Mouse (Mus musculus): Measurements from ENCODE around the gene Gabrg3. TPM values are rescaled to one million over a fixed set of nuclear protein-coding genes. Genes with fewer than 3 reads are reported as not detected.

Gabrg3 gene
- total RNA-seq, 1 experiment, result 0.27 TPM

DNA sequence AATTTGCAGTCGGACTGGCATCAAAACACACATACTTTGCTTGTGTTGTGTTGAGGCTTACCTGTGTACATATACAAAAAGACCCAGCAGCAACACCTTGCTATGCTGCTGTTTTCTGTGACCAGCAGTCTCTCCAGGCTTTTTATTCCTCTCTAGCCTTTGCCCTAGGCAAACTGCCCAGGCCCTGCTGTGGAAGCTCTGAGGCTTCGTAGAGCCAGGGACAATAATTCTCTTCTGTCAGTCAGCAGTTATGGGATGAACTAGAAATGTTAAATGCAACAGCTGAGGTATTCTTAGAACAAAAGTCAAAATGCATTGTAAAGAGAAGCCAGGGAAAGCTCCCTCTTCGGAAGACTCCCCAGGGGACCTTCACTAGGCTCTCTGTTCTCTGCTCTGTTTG, 220.1 kb downstream of the Gabrg3 start:
- no peak overlapping the region for H3K27ac ChIP-seq (ENCODE audit: insufficient read depth, low read depth, low read length, poor library complexity, severe bottlenecking)
- H3K9me3 ChIP-seq (ENCODE audit: control insufficient read depth, insufficient read depth, low read depth, low read length), result no peaks in the 10 kb centered on the region
- H3K36me3 ChIP-seq (ENCODE audit: control insufficient read depth, insufficient read depth, low read length, poor library complexity, severe bottlenecking), result no peaks in the 10 kb centered on the region
- peaks cover 0 to 4% of the 10 kb centered on the region in 2 experiments; a peak in 1 of 4 replicates for H3K4me1 ChIP-seq (ENCODE audit: control insufficient read depth in 2 of 2, insufficient read depth in 2 of 2, low read length in 2 of 2, poor library complexity in 1 of 2)
- no peak overlapping the region for H3K4me3 ChIP-seq (ENCODE audit: insufficient read depth in 1 of 2, low read depth in 1 of 2, low read length in 2 of 2, poor library complexity in 1 of 2, severe bottlenecking in 1 of 2)
- no peak for TF ChIP-seq ZC3H11A (IDR thresholded peaks at IDR 0.05; ENCODE audit: borderline replicate concordance, low read depth, low read length)
- no peak for TF ChIP-seq CHD2 (IDR thresholded peaks at IDR 0.05; ENCODE audit: low read depth, low read length)
- no peak for TF ChIP-seq HCFC1 (IDR thresholded peaks at IDR 0.05; ENCODE audit: borderline replicate concordance, insufficient read depth, low read length)
- no peak for TF ChIP-seq ZNF384 (IDR thresholded peaks at IDR 0.05; ENCODE audit: low read depth, low read length)
- TF ChIP-seq MAFK (IDR thresholded peaks at IDR 0.05; ENCODE audit: insufficient read depth, low read depth, low read length), result no peak
- in situ Hi-C loops (cut with MboI; ENCODE audit: low sequenced_read_pairs in 2 of 2, unreplicated experiment in 2 of 2), result no loop called here
- DNase-seq (ENCODE audit: low read depth, low spot score), result no peak
- no peak overlapping the region for H3K9ac ChIP-seq (ENCODE audit: insufficient read depth, low read depth, low read length, poor library complexity, severe bottlenecking)

DNA sequence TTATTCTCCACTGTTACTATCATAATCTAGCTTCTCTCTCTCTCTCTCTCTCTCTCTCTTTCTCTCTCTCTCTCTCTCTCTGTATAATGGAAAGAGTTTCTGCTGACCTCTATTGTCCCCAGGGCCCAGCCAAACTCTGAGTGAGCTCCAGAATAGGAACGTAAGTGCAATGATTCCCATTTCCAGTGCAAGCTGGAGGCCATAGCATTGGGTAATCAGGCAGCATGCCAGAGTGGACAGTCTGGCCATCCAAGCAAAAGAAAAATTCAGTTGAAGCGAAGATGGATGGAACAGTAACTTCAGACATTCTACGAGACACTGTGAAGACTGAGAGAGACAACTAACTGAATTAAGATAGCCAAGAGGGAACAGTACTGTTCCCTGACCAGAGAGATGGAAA, 228.8 kb downstream of the Gabrg3 start:
- Histone ChIP-seq H3K4me3 (ENCODE audit: insufficient read depth in 1 of 2, low read depth in 1 of 2, low read length in 2 of 2, poor library complexity in 1 of 2, severe bottlenecking in 1 of 2) (no peak overlapping the region), H3K4me1 (ENCODE audit: control insufficient read depth in 2 of 2, insufficient read depth in 2 of 2, low read length in 2 of 2, poor library complexity in 1 of 2) (no peaks in the 10 kb centered on the region), H3K9ac (ENCODE audit: insufficient read depth, low read depth, low read length, poor library complexity, severe bottlenecking) (no peak overlapping the region), H3K36me3 (ENCODE audit: control insufficient read depth, insufficient read depth, low read length, poor library complexity, severe bottlenecking) (no peaks in the 10 kb centered on the region), H3K9me3 (ENCODE audit: control insufficient read depth, insufficient read depth, low read depth, low read length) (no peaks in the 10 kb centered on the region), H3K27ac (ENCODE audit: insufficient read depth, low read depth, low read length, poor library complexity, severe bottlenecking) (no peak overlapping the region)
- no peak for DNase-seq (ENCODE audit: low read depth, low spot score)
- in situ Hi-C loops (cut with MboI; ENCODE audit: low sequenced_read_pairs in 2 of 2, unreplicated experiment in 2 of 2), result no loop called here
- TF ChIP-seq HCFC1 (IDR thresholded peaks at IDR 0.05; ENCODE audit: borderline replicate concordance, insufficient read depth, low read length) (no peak), MAFK (IDR thresholded peaks at IDR 0.05; ENCODE audit: insufficient read depth, low read depth, low read length) (no peak), ZC3H11A (IDR thresholded peaks at IDR 0.05; ENCODE audit: borderline replicate concordance, low read depth, low read length) (no peak), ZNF384 (IDR thresholded peaks at IDR 0.05; ENCODE audit: low read depth, low read length) (no peak), CHD2 (IDR thresholded peaks at IDR 0.05; ENCODE audit: low read depth, low read length) (no peak)

DNA sequence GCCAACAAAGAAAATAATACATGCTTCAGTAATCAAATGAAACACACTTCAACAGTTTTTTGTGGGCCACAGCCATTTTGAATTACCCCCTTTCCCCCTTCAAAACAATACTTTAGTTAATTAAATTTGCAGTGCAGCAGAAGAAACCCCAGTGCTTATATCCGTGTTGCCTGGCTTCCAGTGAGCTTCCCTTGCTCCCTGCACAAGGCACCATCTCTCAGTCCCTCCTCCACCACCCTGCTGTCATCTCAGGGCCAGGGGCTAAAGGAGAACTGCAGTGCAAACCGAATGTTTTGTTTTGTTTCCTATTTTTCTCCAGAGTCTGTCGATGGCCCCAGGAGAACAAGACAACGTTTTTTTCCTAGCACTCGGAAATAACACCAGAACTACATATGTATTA, 233.2 kb downstream of the Gabrg3 start:
- no peak overlapping the region for H3K4me3 ChIP-seq (ENCODE audit: insufficient read depth in 1 of 2, low read depth in 1 of 2, low read length in 2 of 2, poor library complexity in 1 of 2, severe bottlenecking in 1 of 2)
- DNase-seq (ENCODE audit: low read depth, low spot score), result no peak
- H3K9ac ChIP-seq (ENCODE audit: insufficient read depth, low read depth, low read length, poor library complexity, severe bottlenecking), result no peak overlapping the region
- H3K36me3 ChIP-seq (ENCODE audit: control insufficient read depth, insufficient read depth, low read length, poor library complexity, severe bottlenecking), result no peaks in the 10 kb centered on the region
- no peaks in the 10 kb centered on the region for H3K9me3 ChIP-seq (ENCODE audit: control insufficient read depth, insufficient read depth, low read depth, low read length)
- in situ Hi-C loops (cut with MboI; ENCODE audit: low sequenced_read_pairs in 2 of 2, unreplicated experiment in 2 of 2), result no loop called here
- no peaks in the 10 kb centered on the region; a peak in 1 of 4 replicates for H3K4me1 ChIP-seq (ENCODE audit: control insufficient read depth in 2 of 2, insufficient read depth in 2 of 2, low read length in 2 of 2, poor library complexity in 1 of 2)
- H3K27ac ChIP-seq (ENCODE audit: insufficient read depth, low read depth, low read length, poor library complexity, severe bottlenecking), result no peak overlapping the region
- no peak for TF ChIP-seq ZNF384 (IDR thresholded peaks at IDR 0.05; ENCODE audit: low read depth, low read length)
- TF ChIP-seq MAFK (IDR thresholded peaks at IDR 0.05; ENCODE audit: insufficient read depth, low read depth, low read length), result no peak
- TF ChIP-seq CHD2 (IDR thresholded peaks at IDR 0.05; ENCODE audit: low read depth, low read length), result no peak
- no peak for TF ChIP-seq ZC3H11A (IDR thresholded peaks at IDR 0.05; ENCODE audit: borderline replicate concordance, low read depth, low read length)
- TF ChIP-seq HCFC1 (IDR thresholded peaks at IDR 0.05; ENCODE audit: borderline replicate concordance, insufficient read depth, low read length), result no peak

DNA sequence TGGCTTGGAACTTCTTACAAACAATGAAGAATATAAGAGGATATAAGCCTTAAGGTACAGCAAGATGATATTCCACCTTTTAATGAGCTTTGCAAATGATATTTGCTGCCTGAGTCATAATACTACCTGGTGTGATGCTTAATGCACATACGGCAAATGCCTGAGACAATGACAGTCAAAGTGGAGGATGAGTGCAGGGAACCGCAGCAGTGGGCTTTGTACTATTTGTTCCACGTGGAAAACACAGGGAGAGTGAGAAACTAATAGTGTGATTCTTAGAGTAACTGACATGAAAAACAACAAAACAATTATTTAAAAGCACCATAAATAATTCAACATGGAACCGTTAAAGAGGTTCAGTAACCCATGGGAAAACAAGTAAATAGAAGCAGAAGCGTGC, 236.2 kb downstream of the Gabrg3 start:
- DNase-seq (ENCODE audit: low read depth, low spot score), result no peak
- no peak overlapping the region for H3K27ac ChIP-seq (ENCODE audit: insufficient read depth, low read depth, low read length, poor library complexity, severe bottlenecking)
- no peak overlapping the region for H3K4me3 ChIP-seq (ENCODE audit: insufficient read depth in 1 of 2, low read depth in 1 of 2, low read length in 2 of 2, poor library complexity in 1 of 2, severe bottlenecking in 1 of 2)
- no peak for TF ChIP-seq MAFK (IDR thresholded peaks at IDR 0.05; ENCODE audit: insufficient read depth, low read depth, low read length)
- TF ChIP-seq CHD2 (IDR thresholded peaks at IDR 0.05; ENCODE audit: low read depth, low read length), result no peak
- no peak for TF ChIP-seq ZC3H11A (IDR thresholded peaks at IDR 0.05; ENCODE audit: borderline replicate concordance, low read depth, low read length)
- TF ChIP-seq ZNF384 (IDR thresholded peaks at IDR 0.05; ENCODE audit: low read depth, low read length), result no peak
- no peak for TF ChIP-seq HCFC1 (IDR thresholded peaks at IDR 0.05; ENCODE audit: borderline replicate concordance, insufficient read depth, low read length)
- no peaks in the 10 kb centered on the region; a peak in 1 of 4 replicates for H3K4me1 ChIP-seq (ENCODE audit: control insufficient read depth in 2 of 2, insufficient read depth in 2 of 2, low read length in 2 of 2, poor library complexity in 1 of 2)
- no peaks in the 10 kb centered on the region for H3K36me3 ChIP-seq (ENCODE audit: control insufficient read depth, insufficient read depth, low read length, poor library complexity, severe bottlenecking)
- no peak overlapping the region for H3K9ac ChIP-seq (ENCODE audit: insufficient read depth, low read depth, low read length, poor library complexity, severe bottlenecking)
- in situ Hi-C loops (cut with MboI; ENCODE audit: low sequenced_read_pairs in 2 of 2, unreplicated experiment in 2 of 2), result no loop called here
- no peaks in the 10 kb centered on the region for H3K9me3 ChIP-seq (ENCODE audit: control insufficient read depth, insufficient read depth, low read depth, low read length)

Measured in ES-E14 (cell line).